Mouse (Mus musculus) heart, embryonic 14.5 days (tissue): ENCODE measurements around the gene Cd79b. TPM values are rescaled to one million over a fixed set of nuclear protein-coding genes. Genes with fewer than 3 reads are reported as not detected.
A peak's percentile ranks its signal among the peaks of the same experiment; 100 is the strongest.

Experiments
- ATAC-seq: fragments of 200-750 bp; cut with Nextera tagmentation; 2 replicates; pipeline ENCODE4 v1.8.0; 2017; ENCODE audit warnings: low read depth, moderate TSS enrichment; ENCODE audit not compliant: insufficient number of reproducible peaks, insufficient read depth, low FRiP score
- H3K27ac ChIP-seq, 2 experiments: fragments of 200-500 bp in 1 of 2; fragments of 300-500 bp in 1 of 2; sonication (generic) in 1 of 2; replicated peaks in 1 of 2; 2 replicates each; pipeline ENCODE4 v1.5.1; 2012 to 2014; ENCODE audit warnings: low read depth in 2 of 2, low read length in 2 of 2, control low read depth in 1 of 2, mild to moderate bottlenecking in 1 of 2, mixed read lengths in 1 of 2; ENCODE audit not compliant: control insufficient read depth in 1 of 2, insufficient read depth in 1 of 2
- H3K27me3 ChIP-seq: fragments of 300-500 bp; sonication (generic); 2 replicates; pipeline ENCODE4 v1.6.1; 2014; ENCODE audit warnings: mild to moderate bottlenecking, low read length, control low read depth; ENCODE audit not compliant: control insufficient read depth, insufficient read depth
- H3K36me3 ChIP-seq: fragments of 300-500 bp; sonication (generic); 2 replicates; pipeline ENCODE4 v1.6.1; 2014; ENCODE audit warnings: mild to moderate bottlenecking, control low read depth, low read length, mixed read lengths; ENCODE audit not compliant: control insufficient read depth, insufficient read depth
- H3K4me1 ChIP-seq, 2 experiments: fragments of 200-500 bp in 1 of 2; fragments of 300-500 bp in 1 of 2; sonication (generic) in 1 of 2; 2 replicates each; pipeline ENCODE4 v1.6.1; 2012 to 2014; ENCODE audit warnings: low read length in 2 of 2, control low read depth in 1 of 2, mixed read lengths in 1 of 2; ENCODE audit not compliant: control insufficient read depth in 2 of 2, insufficient read depth in 2 of 2
- H3K4me2 ChIP-seq: fragments of 300-500 bp; sonication (generic); 2 replicates; pipeline ENCODE4 v1.6.1; 2014; ENCODE audit warnings: mild to moderate bottlenecking, low read length
- H3K4me3 ChIP-seq, 2 experiments: fragments of 200-500 bp in 1 of 2; fragments of 300-500 bp in 1 of 2; sonication (generic) in 1 of 2; 2 replicates each; pipeline ENCODE4 v1.5.1; 2012 to 2014; ENCODE audit warnings: low read length in 2 of 2, mild to moderate bottlenecking in 2 of 2, control low read depth in 1 of 2, low read depth in 1 of 2, moderate library complexity in 1 of 2; ENCODE audit not compliant: control insufficient read depth in 1 of 2, insufficient read depth in 1 of 2
- H3K9ac ChIP-seq: fragments of 300-500 bp; sonication (generic); 2 replicates; pipeline ENCODE4 v1.6.1; 2014; ENCODE audit warnings: mild to moderate bottlenecking, low read length
- H3K9me3 ChIP-seq: fragments of 300-500 bp; sonication (generic); 2 replicates; pipeline ENCODE4 v1.6.1; 2016; ENCODE audit warnings: low read length, control low read depth; ENCODE audit not compliant: control insufficient read depth
- WGBS: fragments of 180-500 bp; shearing (Covaris S2); extraction: QIAGEN DNeasy Blood & Tissue Kit; methylation state at CpG from one replicate; pipeline ENCODE4 v1.1.7; 2014; 5-methylcytosine and 5-hydroxymethylcytosine counted together
- polyA plus RNA-seq: library from polyadenylated mRNA; unstranded; fragments of >200 nt; fragmentation: Nextera tagmentation; extraction: Ambion mirVana; gene quantifications from 2 replicates; pipeline ENCODE4 v1.2.1, GENCODE M21; 2014

The Cd79b gene
- polyA plus RNA-seq, 1 experiment from 2014 or later: 0.95 TPM

GRCm38 (mm10) chr11:106273811-106274210, 40.8 kb downstream of the Cd79b start:
- H3K9ac ChIP-seq: no peak overlapping the region
- H3K4me3 ChIP-seq: no peak overlapping the region
- H3K9me3 ChIP-seq: no peaks in the 10 kb centered on the region
- H3K4me2 ChIP-seq: peak overlapping the region; percentile 75
- ATAC-seq: no peak
- 96% methylated on average over 6 of the region's 6 CpGs for WGBS
- peaks cover 3% of the 10 kb centered on the region; the same call in 1 of the 2 replicates for H3K36me3 ChIP-seq
- H3K27me3 ChIP-seq: no peaks in the 10 kb centered on the region
- H3K4me1 ChIP-seq: peaks cover 11 to 20% of the 10 kb centered on the region in 2 experiments
- no peak overlapping the region for H3K27ac ChIP-seq

GRCm38 (mm10) chr11:106273311-106273684, 41.3 kb downstream of the Cd79b start:
- H3K27ac ChIP-seq: peak overlapping the region; percentile 74 to 81
- H3K9ac ChIP-seq: peak overlapping the region; percentile 74
- peaks cover 11 to 25% of the 10 kb centered on the region in 2 experiments for H3K4me1 ChIP-seq
- no peaks in the 10 kb centered on the region for H3K27me3 ChIP-seq
- peak overlapping the region; percentile 71 to 97 for H3K4me3 ChIP-seq
- H3K9me3 ChIP-seq: no peaks in the 10 kb centered on the region
- 16% methylated on average over 16 of the region's 16 CpGs for WGBS
- H3K4me2 ChIP-seq: peak overlapping the region; percentile 75
- peaks cover 3% of the 10 kb centered on the region; the same call in 1 of the 2 replicates for H3K36me3 ChIP-seq
- ATAC-seq: no peak

- peak within 1 kb of the TSS; percentile 96 to 97 for H3K4me3 ChIP-seq
- under 1% methylated on average over 72 of the region's 72 CpGs for WGBS
- H3K4me1 ChIP-seq: peaks cover 11 to 29% of the 10 kb centered on the region in 2 experiments
- H3K9me3 ChIP-seq: no peaks in the 10 kb centered on the region
- no peaks in the 10 kb centered on the region for H3K27me3 ChIP-seq
- peak within 1 kb of the TSS; percentile 80 to 93 for H3K27ac ChIP-seq
- peak within 1 kb of the TSS; percentile 75 for H3K4me2 ChIP-seq
- H3K36me3 ChIP-seq: peaks cover 3% of the 10 kb centered on the region; the same call in 1 of the 2 replicates
- peak within 1 kb of the TSS; percentile 98 for H3K9ac ChIP-seq
- ATAC-seq: peak; percentile 95
These were observed 41.8 kb downstream of the Cd79b start, which contains the start of gene Smarcd2 for GRCm38 (mm10) chr11:106272644-106273310. Gene Smarcd2 (minus strand): TSS chr11:106272972.

DNA sequence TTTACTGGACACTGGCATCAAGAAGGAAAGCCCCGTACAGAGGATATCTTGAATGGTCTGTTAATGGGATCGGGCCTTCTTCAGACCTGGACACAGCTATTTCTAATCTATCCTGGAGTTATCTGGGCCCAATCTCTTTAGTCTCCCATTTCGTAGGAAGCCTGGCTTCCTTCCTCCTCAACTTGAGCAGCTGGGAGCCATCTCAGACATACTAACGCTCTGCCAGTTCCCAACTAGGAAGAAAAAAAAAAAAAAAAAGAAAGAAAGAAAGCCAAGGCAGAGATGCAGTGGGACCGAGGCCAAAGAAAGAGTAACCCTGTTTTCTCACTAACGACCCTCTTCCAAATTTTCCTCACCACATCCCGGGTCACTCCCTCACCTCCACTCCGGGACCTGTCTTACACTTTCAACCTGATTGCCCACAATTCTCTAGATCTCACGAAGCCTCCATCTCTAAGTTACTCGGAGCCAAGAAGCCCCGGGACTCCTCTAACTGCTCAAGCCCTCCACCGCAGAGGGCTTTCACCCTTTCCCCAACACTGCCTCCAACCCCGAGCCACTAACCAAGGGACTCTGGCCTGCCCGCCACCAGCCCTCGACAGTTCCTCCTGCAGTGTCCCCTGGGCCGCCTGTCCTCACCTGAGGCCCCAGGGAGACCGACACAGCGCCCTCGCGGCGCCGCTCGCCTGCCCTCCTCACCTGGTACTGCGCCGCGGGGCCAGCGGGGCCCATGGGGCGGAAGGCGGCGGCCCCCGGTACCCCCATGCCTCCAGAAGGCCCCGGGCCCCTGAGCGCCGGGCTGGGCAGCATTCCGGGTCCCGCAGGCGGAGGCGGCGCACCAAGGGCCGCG, 42.5 kb downstream of the Cd79b start:
- H3K27me3 ChIP-seq: no peaks in the 10 kb centered on the region
- peak overlapping the region; percentile 80 to 93 for H3K27ac ChIP-seq
- ATAC-seq: peak; percentile 28; the same call in 1 of the 2 replicates
- peak overlapping the region; percentile 98 for H3K9ac ChIP-seq
- H3K4me3 ChIP-seq: peak overlapping the region; percentile 96 to 97
- WGBS: 1% methylated on average over 41 of the region's 41 CpGs
- H3K9me3 ChIP-seq: no peaks in the 10 kb centered on the region
- H3K4me1 ChIP-seq: peaks cover 11 to 30% of the 10 kb centered on the region in 2 experiments
- peak overlapping the region; percentile 75 for H3K4me2 ChIP-seq
- H3K36me3 ChIP-seq: peaks cover 11% of the 10 kb centered on the region

GRCm38 (mm10) chr11:106271131-106271793, 43.3 kb downstream of the Cd79b start:
- no peaks in the 10 kb centered on the region for H3K9me3 ChIP-seq
- peak overlapping the region; percentile 75 for H3K4me2 ChIP-seq
- H3K27me3 ChIP-seq: no peaks in the 10 kb centered on the region
- peak overlapping the region; percentile 23 to 93; a peak in 3 of 4 replicates for H3K27ac ChIP-seq
- peak overlapping the region; percentile 96 to 97 for H3K4me3 ChIP-seq
- H3K36me3 ChIP-seq: peaks cover 18% of the 10 kb centered on the region
- H3K9ac ChIP-seq: peak overlapping the region; percentile 98
- peaks cover 8 to 29% of the 10 kb centered on the region in 2 experiments for H3K4me1 ChIP-seq
- ATAC-seq: no peak
- WGBS: 32% methylated on average over 5 of the region's 5 CpGs

- Histone ChIP-seq H3K4me2 (no peak overlapping the region), H3K27me3 (no peaks in the 10 kb centered on the region), H3K9me3 (no peaks in the 10 kb centered on the region), H3K36me3 (peaks cover 40% of the 10 kb centered on the region), H3K4me3 (no peak overlapping the region), H3K4me1 (peaks cover 5 to 22% of the 10 kb centered on the region in 2 experiments), H3K27ac (no peak overlapping the region), H3K9ac (0 out of 2 replicates have a peak overlapping the region, but pooled peaks have one; percentile 8)
- WGBS: 67% methylated on average over 3 of the region's 3 CpGs
- ATAC-seq: no peak
These were observed 45.5 kb downstream of the Cd79b start for GRCm38 (mm10) chr11:106269060-106269431.
